Mouse (Mus musculus): Measurements from ENCODE around the gene Itgb5. TPM values are rescaled to one million over a fixed set of nuclear protein-coding genes. Genes with fewer than 3 reads are reported as not detected.

Itgb5 gene
- polyA plus RNA-seq, 2 experiments = 10.8 to 14.1 TPM

DNA sequence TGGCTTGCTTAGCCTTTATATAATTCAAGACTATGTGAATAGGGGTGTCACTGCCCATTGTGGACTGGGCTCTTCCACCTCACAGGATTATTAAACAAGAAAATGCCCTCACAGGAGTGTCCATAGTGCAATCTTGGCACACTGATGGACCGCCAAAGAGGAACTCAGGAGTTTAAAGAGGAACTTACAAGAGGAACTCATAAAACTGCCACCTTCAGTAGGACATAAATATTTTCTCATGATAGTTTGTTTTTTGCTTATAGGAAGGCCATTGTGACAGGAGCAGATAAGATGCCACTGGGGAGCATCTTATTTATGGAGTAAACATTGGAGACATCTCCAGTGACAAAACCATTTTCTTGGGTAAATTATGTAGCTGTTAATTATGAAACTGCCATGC is 125.3 kb downstream of the Itgb5 start:
- peaks cover 54% of the 10 kb centered on the region for H3K36me3 ChIP-seq (replicated peaks; ENCODE audit: control insufficient read depth, insufficient read depth, low read depth)
- 57% methylated on average over 1 of the region's 1 CpGs for WGBS (ENCODE audit: insufficient replicate concordance)
- no peak for DNase-seq (ENCODE audit: low read depth in 3 of 3, low spot score in 3 of 3)

DNA sequence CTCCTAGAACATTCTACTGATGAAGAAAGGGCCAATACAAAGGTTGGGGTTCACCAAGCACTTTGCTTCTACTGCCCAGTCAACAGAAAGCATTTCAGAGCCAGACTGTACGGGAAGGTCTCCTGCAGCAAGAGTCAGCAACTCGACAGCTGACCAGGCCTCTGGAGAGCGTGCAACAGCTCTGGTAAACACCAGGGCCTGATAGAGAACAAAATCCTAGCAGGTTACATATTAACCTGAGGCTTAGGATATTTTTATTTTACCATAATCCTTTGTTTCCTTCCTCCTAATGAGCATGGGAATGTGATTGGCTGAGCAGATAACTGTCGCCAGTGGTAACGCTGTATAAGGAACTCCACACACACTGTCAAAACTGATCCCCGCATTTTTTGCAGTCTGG is 134.0 kb downstream of the Itgb5 start:
- Histone ChIP-seq H3K4me3 (ENCODE audit: insufficient read depth in 1 of 2, low read depth in 2 of 2, low read length in 2 of 2) (no peak overlapping the region), H3K36me3 (replicated peaks; ENCODE audit: control insufficient read depth, insufficient read depth, low read depth) (peaks cover 47% of the 10 kb centered on the region), H3K9me3 (ENCODE audit: control insufficient read depth, low read length) (no peaks in the 10 kb centered on the region), H3K4me1 (replicated peaks; ENCODE audit: control insufficient read depth in 2 of 2, insufficient read depth in 2 of 2, low read length in 1 of 2) (peaks cover 6 to 11% of the 10 kb centered on the region in 2 experiments), H3K27ac (no peak overlapping the region), H3K4me2 (ENCODE audit: low read depth) (no peak overlapping the region), H3K9ac (replicated peaks) (no peak overlapping the region), H3K27me3 (ENCODE audit: control insufficient read depth, insufficient read depth, low read length) (no peaks in the 10 kb centered on the region)
- ATAC-seq (ENCODE audit: insufficient read depth) (no peak), DNase-seq (ENCODE audit: low read depth in 3 of 3, low spot score in 3 of 3) (no peak)
- TF ChIP-seq EP300 (IDR thresholded peaks at IDR 0.05; ENCODE audit: low read depth) (no peak), CTCF (IDR thresholded peaks at IDR 0.05; ENCODE audit: low read depth) (no peak)
- WGBS (ENCODE audit: insufficient replicate concordance) = 79% methylated on average over 6 of the region's 6 CpGs

More for the DNA sequence above, 125.3 kb downstream of the Itgb5 start:
- Histone ChIP-seq H3K9ac (replicated peaks) (no peak overlapping the region), H3K4me1 (replicated peaks; ENCODE audit: control insufficient read depth in 2 of 2, insufficient read depth in 2 of 2, low read length in 1 of 2) (no peaks in the 10 kb centered on the region), H3K9me3 (ENCODE audit: control insufficient read depth, low read length) (no peaks in the 10 kb centered on the region), H3K27me3 (ENCODE audit: control insufficient read depth, insufficient read depth, low read length) (no peaks in the 10 kb centered on the region), H3K4me3 (ENCODE audit: insufficient read depth in 1 of 2, low read depth in 2 of 2, low read length in 2 of 2) (no peak overlapping the region), H3K27ac (no peak overlapping the region), H3K4me2 (ENCODE audit: low read depth) (no peak overlapping the region)
- TF ChIP-seq EP300 (IDR thresholded peaks at IDR 0.05; ENCODE audit: low read depth) (no peak), CTCF (IDR thresholded peaks at IDR 0.05; ENCODE audit: low read depth) (no peak)
- ATAC-seq (ENCODE audit: insufficient read depth) = no peak

DNA sequence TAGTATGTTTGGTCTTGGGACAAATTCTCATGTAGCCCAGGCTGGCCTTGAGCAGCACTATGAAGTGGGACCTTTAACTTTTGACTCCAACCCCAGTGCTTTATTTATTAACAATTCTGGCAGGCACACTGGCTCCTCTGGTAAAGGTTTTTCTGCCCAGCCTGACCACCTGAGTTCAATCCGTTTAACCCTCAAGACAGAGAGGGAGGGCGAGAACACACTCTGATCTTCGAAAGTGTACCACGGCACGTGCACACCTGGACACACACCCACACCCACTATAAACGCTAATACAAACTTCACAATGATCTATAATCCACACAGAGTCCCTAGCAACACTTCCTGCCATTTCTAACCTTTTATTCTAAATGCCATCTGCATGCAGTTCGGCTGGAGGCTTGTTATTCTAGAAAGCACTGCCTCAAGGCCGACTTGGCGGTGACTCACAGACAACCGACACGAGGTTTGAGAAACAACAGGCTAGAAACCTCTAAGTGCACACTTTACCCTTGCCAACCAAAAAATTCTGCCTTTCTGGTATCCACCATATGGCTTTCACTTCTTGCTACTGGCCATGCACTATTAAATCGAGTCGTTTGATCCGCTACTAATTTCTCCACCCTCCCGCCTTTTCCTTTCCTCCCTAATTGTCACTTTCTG is 136.5 kb downstream of the Itgb5 start:
- Histone ChIP-seq H3K4me3 (ENCODE audit: insufficient read depth in 1 of 2, low read depth in 2 of 2, low read length in 2 of 2) (peak overlapping the region; percentile 73 to 76), H3K27ac (peak overlapping the region; percentile 47), H3K36me3 (replicated peaks; ENCODE audit: control insufficient read depth, insufficient read depth, low read depth) (peaks cover 23% of the 10 kb centered on the region), H3K27me3 (ENCODE audit: control insufficient read depth, insufficient read depth, low read length) (no peaks in the 10 kb centered on the region), H3K4me2 (ENCODE audit: low read depth) (peak overlapping the region; percentile 93), H3K9me3 (ENCODE audit: control insufficient read depth, low read length) (no peaks in the 10 kb centered on the region), H3K9ac (replicated peaks) (peak overlapping the region; percentile 91), H3K4me1 (replicated peaks; ENCODE audit: control insufficient read depth in 2 of 2, insufficient read depth in 2 of 2, low read length in 1 of 2) (peaks cover 6 to 11% of the 10 kb centered on the region in 2 experiments)
- WGBS (ENCODE audit: insufficient replicate concordance) = 4% methylated on average over 15 of the region's 15 CpGs
- no peak for TF ChIP-seq CTCF (IDR thresholded peaks at IDR 0.05; ENCODE audit: low read depth)
- no peak for TF ChIP-seq EP300 (IDR thresholded peaks at IDR 0.05; ENCODE audit: low read depth)
- no peak for DNase-seq (ENCODE audit: low read depth in 3 of 3, low spot score in 3 of 3)
- ATAC-seq (ENCODE audit: insufficient read depth) = no peak

DNA sequence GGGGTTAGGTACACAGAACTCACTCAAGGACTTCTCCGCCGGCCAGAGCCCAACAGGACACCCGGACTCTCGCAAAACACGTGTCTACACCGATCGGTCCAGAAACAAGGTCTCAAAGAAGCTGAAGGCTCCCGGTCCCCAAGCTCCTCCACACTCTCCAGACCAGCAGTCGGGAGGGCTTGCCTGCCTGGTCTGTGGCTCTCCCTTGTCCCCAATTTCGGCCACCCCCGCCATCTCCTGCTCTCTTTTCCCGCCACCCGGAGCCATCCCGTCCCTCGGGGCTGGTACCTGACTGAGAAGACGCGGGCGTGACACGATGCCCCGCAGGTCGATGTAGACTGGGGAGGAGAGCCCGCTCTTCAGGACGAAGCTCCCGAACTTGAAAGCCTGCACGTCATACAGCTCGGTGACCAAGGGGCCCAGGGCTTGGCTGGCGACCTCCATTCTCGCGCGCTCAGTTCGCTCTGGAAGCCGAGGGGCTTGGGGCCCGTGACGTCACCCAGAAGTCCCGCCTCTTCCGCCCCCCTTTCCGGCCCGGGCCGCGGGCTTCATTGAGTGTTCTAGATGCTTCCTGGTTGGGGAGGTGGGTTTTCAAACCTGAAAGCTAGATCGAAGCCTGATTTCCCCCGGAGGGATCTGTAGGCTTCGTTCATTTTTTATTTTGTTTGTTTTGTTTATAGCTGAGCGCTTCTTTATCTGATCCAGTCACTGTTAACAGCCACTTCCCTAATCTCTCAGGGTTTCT is 137.2 kb downstream of the Itgb5 start, which contains the start of gene Umps:
TSS of gene Umps (minus strand) at position 501 of the 745 bp plus-strand sequence.
- WGBS (ENCODE audit: insufficient replicate concordance) = under 1% methylated on average over 44 of the region's 44 CpGs
- peak within 1 kb of the TSS; percentile 93 for H3K4me2 ChIP-seq (ENCODE audit: low read depth)
- ATAC-seq (ENCODE audit: insufficient read depth) (peak; percentile 89), DNase-seq (ENCODE audit: low read depth in 3 of 3, low spot score in 3 of 3) (peak; percentile 50 to 63 (median 60))
- H3K27me3 ChIP-seq (ENCODE audit: control insufficient read depth, insufficient read depth, low read length) = no peaks in the 10 kb centered on the region
- peak within 1 kb of the TSS; percentile 73 to 76 for H3K4me3 ChIP-seq (ENCODE audit: insufficient read depth in 1 of 2, low read depth in 2 of 2, low read length in 2 of 2)
- H3K36me3 ChIP-seq (replicated peaks; ENCODE audit: control insufficient read depth, insufficient read depth, low read depth) = peaks cover 16% of the 10 kb centered on the region
- peaks cover 6 to 11% of the 10 kb centered on the region in 2 experiments for H3K4me1 ChIP-seq (replicated peaks; ENCODE audit: control insufficient read depth in 2 of 2, insufficient read depth in 2 of 2, low read length in 1 of 2)
- TF ChIP-seq EP300 (IDR thresholded peaks at IDR 0.05; ENCODE audit: low read depth) (no peak), CTCF (IDR thresholded peaks at IDR 0.05; ENCODE audit: low read depth) (no peak)
- peak within 1 kb of the TSS; percentile 91 for H3K9ac ChIP-seq (replicated peaks)
- H3K9me3 ChIP-seq (ENCODE audit: control insufficient read depth, low read length) = no peaks in the 10 kb centered on the region
- peak within 1 kb of the TSS; percentile 47 for H3K27ac ChIP-seq

DNA sequence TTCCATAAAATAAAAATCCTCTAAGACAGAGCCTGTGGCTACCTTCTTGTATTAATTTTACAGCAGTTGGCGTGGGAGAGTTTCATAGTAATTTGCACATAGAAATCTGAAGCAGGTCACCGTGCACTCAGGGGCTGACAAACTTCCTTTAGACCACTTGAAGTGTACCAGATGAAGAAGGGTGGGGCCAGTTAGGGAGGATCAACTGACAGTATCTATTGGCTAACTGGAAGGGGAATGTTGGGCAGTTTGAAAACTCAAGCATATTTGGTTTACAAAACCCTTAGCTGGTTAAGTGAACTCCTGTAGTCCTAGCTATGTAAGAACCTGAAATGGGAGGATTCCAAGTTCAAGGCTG is 137.8 kb downstream of the Itgb5 start:
- peak overlapping the region; percentile 93 for H3K4me2 ChIP-seq (ENCODE audit: low read depth)
- DNase-seq (ENCODE audit: low read depth in 3 of 3, low spot score in 3 of 3) (peak in 2 of 3 experiments; percentile 37 to 45), ATAC-seq (ENCODE audit: insufficient read depth) (peak; percentile 76)
- WGBS (ENCODE audit: insufficient replicate concordance) = 15% methylated on average over 2 of the region's 2 CpGs
- peaks cover 11% of the 10 kb centered on the region for H3K36me3 ChIP-seq (replicated peaks; ENCODE audit: control insufficient read depth, insufficient read depth, low read depth)
- H3K9ac ChIP-seq (replicated peaks) = peak overlapping the region; percentile 91
- TF ChIP-seq CTCF (IDR thresholded peaks at IDR 0.05; ENCODE audit: low read depth) (no peak), EP300 (IDR thresholded peaks at IDR 0.05; ENCODE audit: low read depth) (no peak)
- H3K27ac ChIP-seq = peak overlapping the region; percentile 26
- peaks cover 6 to 11% of the 10 kb centered on the region in 2 experiments for H3K4me1 ChIP-seq (replicated peaks; ENCODE audit: control insufficient read depth in 2 of 2, insufficient read depth in 2 of 2, low read length in 1 of 2)
- no peaks in the 10 kb centered on the region for H3K27me3 ChIP-seq (ENCODE audit: control insufficient read depth, insufficient read depth, low read length)
- H3K9me3 ChIP-seq (ENCODE audit: control insufficient read depth, low read length) = no peaks in the 10 kb centered on the region
- H3K4me3 ChIP-seq (ENCODE audit: insufficient read depth in 1 of 2, low read depth in 2 of 2, low read length in 2 of 2) = peak overlapping the region; percentile 73 to 76

Data from liver, embryonic 14.5 days (tissue).